Mouse (Mus musculus): ENCODE results near the gene Zfp112.
"Not testable (repeated sequence)": the region's sequence is repeated elsewhere in the genome, so short reads cannot be mapped to it uniquely, and the experiment has no call there.

The Zfp112 gene

DNA sequence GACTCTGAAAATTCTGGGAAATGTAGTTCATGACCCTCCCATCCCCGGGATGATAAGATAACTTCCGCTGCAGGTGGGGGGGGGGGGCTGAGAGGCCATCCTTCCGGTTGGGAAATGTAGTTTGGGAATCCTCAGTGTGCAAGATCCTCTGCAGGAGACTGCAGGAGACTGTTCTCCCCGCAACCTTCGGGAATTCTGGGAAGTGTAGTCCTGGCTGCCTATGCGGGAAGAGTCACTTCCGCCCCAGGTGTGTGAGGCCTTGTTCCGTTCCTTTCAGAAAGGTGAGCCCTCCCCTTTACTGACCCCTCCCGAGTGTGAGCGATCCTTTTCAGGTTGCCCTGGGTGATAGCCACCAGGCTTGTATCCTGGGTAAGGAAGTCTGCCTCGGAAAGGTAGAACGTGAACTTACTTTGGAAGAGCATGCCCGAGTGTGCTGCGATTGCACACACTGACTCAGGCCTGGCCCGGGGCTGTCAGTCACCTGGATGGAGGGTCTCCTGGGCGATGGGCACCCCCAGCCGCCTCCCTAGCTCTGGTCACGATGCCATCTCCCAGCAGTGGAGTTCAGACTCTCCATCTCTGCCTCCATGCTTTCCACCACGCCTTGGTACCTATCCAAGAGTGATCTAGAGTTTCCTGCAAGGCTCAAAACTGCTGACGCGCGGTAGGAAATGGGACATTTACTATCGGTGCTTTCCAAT, at the start of gene Zfp112:
TSS of gene Zfp112 (plus strand) at position 159 of the 701 bp plus-strand sequence.
- peak; percentile 67 for DNase-seq

DNA sequence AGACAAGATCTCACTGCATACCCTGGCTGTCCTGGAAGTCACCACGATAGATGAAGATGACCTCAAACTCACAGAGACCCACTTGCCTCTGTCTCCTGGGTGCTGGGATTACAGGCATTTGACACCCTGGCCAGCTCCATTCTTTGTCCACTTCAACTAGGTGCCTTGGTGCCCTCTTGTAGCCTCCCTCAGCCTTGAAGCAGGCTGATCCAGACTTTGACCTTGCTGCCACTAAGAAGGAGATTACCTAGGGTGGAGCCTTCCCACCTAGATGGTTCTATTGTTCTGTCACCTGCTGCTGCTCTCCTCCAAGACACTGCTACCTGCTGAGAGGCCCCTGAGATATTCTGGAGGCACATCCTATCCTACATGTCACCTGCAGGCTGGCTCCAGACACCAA, 37.7 kb upstream of the Zfp112 start:
- DNase-seq = not testable (repeated sequence)

DNA sequence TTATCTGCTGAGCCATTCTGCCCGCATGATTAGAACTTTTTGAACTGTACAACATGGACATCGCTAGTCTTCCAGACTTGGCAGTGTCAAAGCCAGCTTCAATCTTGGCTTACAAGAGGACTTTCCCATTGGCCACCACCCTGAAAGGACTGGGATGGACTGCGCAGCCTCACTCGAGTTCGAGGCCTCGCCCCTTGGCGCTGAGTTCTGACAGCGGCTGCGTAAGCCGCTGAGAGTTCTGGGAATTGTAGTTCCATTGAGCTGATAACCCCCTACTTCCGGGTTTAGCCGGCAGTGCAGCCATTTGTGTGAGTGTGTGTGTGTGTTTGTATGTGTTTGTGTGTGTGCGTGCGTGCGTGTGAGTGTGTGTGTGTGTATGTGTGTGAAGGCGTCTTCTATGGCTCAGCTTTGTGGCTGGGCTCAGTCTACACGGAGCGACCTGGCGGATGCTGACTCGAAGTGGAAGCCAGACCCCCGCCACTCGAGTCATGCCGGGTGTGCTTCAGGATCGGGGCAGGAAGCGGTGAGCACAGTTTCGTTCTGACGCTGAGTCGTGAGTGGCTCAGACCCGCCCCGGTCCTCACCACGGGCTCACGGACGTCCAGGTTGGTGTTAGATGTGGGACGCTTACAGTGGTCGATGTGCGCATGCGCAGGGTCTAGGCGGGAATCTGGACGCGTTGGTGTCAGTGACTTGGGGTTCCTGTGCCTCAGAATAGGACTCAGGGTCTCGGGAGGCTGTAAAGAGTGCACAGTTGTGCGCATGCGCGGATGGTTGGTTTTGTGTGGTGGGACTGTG, 30.3 kb upstream of the Zfp112 start, which contains the start of gene Zfp180:
TSS of gene Zfp180 (plus strand) at position 291 of the 798 bp plus-strand sequence.
- DNase-seq = peak; percentile 89

DNA sequence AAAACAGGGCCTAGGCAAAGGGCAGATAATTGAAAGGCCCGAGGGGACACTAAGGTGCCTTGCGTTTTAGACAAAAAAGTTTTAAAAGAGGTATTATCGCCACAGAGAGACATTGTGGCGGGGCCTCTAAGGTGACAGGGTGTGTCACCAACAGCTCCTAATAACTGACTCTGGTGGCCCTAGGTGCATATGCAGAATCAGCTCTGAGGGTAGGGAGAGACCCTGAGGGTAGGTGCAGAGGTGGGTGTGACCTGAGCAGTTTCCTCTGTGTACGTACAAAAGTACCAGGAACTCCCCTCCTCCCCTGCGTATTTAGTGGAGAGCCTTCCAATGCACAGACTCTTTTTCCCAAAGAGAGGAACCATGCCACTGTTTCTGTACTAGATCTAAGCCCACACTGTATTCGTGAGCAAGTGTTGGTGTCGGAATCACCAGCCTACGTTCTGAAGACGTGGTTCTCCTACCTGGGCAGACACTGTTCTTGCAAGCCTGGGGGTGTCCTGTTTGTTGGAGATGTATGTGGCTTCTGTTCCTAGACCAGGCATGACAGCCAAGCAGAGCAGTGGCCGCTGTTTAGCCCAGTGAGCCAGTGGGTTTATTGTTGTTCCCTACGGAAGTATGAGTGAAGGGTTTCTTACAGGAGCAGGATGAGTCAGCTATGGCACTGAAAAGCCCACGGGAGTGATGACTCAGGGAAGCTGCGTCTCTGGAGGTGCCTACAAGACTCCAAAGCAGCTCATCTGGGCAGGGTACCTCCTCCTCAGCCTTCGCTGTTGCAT, 29.5 kb upstream of the Zfp112 start:
- DNase-seq = no peak

DNA sequence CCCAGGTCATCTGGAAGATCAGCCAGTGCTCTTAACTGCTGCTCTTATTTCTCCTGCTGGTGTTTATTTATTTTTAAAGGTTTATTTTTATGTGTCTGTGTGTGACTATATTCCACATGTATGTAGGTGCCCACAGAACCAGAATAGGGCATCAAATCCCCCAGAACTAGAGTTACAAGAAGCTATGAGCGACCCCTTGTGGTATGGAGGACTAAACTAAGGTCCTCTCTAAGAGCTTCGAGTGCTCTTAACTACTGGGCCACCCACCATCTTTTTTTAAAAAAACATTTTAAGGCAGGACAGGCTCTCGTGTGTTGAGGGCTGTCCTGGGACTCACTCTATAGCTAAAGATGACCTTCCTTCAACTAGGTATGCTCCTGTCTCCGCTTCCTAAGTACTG, 25.2 kb upstream of the Zfp112 start:
- no peak for DNase-seq

DNA sequence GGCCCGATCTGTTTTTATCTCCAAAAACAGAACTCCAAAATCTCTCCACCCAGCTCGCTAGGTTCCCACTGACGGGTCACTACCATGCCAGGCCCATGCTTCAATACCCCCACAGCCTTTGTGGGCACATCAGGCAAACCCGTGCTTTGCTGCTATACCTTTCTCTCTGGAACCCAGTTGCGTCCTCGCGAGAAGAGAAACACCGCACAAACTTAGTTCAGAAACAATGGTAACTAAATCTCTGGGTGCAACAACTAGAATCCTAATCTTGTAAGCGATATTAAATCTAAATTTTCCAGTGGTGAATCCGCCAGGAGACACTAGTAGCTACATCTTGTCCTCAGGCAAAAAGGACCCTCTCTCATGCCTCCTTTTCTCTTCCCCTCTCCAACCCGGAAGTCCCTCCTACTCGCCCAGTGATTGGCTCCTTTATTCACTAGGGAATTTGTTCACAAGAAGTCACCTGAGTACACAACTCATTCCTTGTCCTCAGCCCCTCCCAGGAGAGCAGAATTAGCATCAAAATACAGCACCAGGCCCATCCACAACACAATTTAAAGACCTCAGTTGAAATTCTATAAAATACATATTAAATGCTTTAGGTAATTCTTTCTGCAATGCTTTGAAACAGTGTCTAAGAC, 24.5 kb upstream of the Zfp112 start:
- DNase-seq = no peak

DNA sequence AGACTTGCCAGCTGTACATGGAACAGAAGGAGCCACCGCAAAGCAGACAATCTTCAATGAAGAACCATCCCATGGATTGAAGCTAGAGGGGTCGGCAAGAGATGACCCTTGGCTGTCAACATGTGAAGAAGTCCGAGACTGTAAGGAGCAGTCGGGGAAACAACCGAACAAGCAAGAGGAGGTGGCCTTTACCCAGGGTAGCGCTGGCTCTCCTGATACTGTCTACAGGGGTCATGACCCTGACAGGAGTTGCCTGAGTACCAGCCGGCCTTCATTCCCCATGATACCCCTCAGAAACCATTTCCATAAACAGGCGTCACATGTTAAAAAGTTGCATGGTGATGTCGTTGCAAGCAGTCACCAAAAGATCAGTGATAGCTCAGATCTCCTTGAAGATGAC, 7.7 kb upstream of the Zfp112 start:
- DNase-seq = no peak

DNA sequence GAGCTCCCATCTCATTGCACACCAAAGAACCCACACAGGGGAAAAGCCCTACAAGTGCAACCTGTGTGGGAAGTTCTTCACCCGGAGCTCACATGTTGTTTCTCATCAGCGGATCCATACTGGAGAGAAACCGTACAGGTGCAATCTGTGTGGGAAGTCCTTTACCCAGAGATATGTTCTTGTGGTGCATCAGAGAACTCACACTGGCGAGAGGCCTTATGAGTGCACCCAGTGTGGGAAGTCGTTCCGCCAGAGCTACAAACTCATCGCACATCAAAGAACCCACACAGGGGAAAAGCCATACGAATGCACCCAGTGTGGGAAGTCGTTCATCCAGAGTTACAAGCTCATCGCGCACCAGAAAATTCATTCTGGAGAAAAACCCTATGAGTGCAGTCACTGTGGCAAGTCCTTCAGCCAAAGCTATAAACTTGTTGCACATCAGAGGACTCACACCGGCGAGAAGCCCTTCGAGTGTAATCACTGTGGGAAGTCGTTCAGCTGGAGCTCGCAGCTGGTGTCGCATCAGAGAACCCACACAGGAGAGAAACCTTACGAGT, 6.9 kb upstream of the Zfp112 start:
- DNase-seq = no peak

DNA sequence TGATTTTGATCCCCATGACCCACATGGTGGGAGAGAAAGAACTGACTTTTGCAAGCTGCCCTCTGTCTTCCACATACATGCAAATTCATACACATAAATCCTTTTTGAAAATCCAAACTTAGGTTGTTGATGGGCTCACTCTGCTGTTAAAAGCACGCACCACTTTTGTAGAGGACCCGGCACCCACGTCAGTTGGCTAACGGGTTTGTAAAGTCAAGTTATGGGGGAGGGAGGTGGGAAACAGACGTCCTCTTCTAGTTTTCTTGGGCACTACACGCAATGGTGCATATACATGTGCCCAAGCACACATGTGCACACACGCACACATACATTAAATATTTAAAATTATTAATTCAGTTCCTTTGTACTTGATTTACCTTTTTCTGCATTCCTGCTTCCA, 1.3 kb upstream of the Zfp112 start:
- DNase-seq = no peak

DNA sequence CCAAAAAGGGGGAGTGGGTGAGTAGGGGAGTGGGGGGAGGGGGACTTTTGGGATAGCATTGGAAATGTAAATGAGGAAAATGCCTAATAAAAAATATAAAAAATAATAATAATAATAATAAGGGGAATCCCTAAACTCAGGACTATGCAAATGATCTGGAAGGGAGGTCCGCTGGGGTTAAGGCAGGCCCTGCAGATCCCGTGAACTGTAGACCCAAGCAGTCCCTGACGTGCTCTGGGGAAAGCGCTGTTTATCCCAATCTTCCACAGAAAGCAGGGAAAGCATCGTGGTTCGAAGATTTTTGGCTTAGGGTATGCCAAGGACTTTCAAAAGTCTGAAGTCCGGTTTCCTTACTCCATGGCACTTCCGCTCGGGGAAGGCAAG, 350 bp upstream of the Zfp112 start:
- no peak for DNase-seq

DNA sequence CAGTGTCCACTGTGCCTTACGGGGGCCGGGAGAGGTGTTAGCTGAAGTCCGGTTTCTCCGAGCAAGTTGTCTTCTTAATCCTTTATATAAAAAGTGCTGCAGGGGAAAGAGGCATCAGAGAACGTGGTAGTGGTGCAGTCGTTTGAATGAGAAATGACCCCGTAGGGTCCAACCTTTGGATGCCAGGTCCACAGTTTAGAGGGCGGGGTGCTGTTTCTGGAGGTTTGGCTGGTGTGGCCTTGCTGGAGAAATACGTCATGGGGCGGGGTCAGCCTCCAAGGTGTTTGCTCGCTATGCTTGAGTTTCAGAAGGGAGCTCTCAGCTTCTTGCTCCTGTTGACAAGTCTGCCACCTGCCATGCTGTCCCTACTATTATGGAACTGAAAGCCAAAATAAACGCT, 887 bp downstream of the Zfp112 start:
- peak; percentile 19 for DNase-seq

DNA sequence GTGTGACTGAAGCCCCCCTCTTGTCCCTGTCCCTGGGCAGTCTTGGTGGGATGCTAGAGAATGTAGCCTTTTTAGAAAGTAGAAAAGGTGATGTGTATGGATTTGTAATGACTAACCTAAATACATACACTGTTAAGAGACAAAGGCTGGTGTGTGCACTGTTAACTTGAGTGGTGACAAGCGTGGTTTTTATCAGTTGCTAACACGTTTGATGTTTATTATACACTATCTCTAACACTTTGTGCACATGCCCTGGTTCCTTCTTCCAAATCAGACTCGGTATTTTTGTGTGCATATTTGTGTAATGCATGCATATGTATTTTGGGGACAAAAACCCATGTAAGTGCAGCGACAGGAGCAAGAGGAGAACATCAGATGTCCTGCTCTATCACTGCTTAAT, 4.5 kb downstream of the Zfp112 start:
- no peak for DNase-seq

DNA sequence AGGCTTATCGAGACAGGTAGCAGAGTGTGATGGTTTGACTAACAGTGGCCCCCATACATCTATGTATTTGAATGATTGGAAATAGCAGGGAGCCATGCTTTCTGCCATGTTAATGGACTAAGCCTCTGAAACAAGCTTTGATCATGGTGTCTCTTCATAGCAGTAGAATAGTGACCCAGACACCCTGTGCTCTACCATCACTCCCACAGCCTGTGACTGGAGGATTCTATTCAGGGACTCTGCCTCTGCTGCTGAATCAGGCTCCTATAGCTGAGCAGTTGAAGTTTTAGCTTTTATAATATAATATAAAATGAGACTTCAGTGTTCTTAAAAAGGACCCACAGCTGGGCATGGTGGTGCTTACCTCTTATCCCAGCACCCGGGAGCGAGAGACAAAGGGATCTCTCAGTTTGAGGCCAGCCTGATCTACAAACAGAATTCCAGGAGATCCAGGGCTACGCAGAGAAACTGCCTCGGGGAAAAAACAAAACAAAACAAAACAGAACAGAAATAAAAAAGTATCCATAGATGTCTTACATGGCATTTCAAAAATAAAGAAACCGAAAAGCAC, 21.4 kb downstream of the Zfp112 start:
- DNase-seq = no peak

DNA sequence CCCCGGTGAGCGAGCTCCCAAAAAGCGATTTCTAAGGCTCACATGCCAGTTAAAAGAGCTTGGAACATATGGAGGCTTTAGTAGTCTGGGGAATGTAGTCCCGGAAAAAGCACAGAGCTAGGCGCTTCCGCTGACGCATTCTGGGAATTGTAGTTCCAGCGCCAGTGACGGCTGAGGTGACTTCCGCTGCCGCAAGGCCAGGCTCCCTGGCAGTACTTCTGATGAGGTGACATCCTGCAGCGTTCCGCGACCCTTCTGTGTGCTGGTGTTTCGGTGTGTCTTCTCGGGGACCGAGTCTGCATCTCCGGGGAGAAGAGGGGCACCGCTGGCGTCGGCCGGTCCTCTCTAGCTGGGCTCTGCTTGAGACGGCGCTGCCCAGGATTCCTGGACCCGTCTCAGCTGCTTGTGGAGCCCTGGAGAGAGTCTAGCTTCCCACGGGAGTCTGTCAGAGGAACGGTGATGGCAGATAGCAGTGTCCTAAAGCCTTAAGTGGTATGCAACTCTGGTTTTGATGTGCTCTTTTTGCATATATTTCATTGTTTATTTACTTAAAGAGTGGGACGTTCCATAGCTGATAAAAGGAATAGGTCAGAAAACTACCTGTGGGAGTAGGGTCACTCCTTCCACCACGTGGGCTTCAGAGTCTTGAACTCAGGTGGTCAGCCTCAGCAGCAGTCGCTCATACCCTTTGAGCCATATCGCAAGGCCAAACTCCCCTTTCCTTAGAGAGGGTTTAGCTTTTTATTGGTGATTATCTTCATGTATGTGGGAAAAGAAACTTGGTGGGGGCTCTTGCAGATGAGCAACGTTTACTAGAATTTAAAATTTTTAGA, 22.1 kb downstream of the Zfp112 start, which contains the start of gene Zfp235:
TSS of gene Zfp235 (plus strand) at position 174 of the 833 bp plus-strand sequence.
- DNase-seq = peak; percentile 79

DNA sequence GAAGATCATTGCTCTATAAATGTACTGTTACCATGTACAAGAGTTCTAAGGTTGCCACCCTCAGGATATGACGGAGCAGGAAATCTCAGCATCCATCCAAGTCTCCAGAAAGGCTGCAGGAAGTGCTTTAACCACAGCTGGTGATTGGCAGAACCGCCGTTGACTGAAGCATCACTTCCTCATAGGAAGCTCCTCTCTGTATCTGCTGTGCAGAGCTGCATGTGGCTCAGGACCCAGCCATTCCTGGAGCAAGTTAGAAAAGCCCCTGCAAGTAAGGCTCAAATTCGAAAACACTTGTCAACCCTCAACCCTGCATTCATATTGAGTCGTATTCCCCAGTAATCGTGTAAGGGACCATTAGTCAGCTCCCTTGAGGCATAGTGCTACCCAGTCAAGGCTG, 30.5 kb downstream of the Zfp112 start:
- DNase-seq = no peak

DNA sequence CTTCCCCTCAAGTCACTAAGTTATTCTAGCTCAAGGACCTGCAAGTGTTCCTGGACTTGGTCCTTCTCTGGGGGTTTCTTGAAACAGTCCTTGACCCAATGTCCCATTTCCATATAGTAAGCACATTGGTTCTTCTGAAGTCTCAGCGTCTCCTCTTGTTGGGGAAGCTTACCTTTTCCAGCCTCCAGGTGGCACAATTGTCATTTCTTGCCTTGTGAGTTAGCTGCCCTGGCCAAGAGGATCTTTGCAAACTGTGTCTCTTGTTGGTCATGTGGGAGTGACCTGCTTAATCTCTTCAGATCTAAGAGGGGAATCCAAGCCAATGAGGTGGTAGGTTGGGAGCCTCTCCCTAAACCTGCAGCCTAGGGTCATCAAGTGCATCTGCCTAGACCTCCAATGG, 41.2 kb downstream of the Zfp112 start:
- DNase-seq = no peak

DNA sequence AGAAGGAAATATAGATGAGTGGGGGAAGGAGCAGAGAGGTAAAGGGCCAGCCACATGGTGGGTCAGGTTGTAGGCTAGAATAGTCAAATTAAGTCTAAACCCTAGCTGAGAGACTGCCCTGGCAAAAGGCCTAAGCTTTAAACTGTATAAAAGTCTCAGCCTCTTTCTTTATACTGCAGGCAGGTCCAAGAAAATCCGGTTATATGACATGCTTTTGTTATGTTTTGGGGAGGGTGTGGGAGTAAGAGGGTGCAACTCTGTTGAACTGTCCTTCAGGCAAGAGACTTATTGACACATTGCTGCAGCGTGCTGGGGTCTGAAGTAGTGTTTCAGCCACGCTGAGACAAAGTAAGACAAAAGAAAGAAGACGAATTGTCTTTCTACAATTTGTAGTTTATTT, 60.1 kb downstream of the Zfp112 start:
- DNase-seq = no peak

DNA sequence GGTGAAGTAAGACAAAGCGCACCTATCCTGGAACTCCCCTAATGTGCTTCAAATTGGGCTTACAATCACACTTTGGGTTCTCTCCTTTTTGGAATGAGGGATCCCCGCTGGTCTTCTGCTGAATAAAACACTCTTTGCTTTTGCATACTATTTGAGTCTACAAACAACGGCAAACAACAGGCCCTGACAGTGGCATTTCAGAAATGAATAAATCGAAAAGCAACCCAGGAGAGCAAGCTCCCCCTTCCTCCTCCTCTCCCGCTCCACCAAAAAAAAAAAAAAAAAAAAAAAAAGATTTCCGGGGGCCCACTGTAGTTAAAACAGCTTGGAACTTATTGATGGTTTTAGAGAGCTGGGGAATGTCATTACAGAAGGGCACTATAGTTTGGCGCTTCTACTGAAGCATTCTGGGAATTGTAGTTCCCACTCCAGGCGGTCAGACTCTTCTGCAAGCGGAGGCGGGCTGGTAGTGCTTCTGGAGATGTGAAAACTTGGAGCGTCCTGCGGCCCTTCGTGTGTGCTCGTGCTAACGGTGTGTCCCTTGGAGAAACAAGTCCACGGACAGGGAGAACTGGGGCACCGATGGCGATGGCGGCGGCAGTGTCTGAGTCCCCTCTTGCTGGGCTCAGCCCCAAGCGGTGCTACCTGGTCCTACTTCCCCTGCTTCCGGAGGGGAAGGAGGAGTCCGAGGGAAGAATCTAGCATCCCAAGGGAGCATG, 62.7 kb downstream of the Zfp112 start, which contains the start of gene Zfp114:
TSS of gene Zfp114 (plus strand) at position 443 of the 719 bp plus-strand sequence.
- peak; percentile 83 for DNase-seq

DNA sequence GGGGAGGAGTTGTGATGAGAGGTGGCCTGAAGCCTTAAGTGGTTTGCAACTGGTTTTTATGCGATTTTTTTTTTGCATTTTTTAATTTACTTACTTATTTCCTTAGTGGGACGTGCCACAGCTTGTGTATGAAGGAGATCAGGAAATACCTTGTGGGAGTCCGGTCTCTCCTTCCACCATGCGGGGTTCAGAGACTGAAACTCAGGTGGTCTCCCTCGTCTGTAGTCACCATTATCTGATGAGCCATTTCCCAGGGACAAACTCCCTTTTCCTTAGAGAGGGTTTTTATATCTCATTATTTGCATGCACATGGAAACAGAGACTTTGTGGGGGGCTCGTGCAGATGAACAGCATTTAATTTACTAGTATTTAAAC, 63.2 kb downstream of the Zfp112 start:
- no peak for DNase-seq
